Mouse (Mus musculus): ENCODE data around the gene Dcaf17.
A peak's percentile ranks its signal among the peaks of the same experiment; 100 is the strongest.

Dcaf17 gene

DNA sequence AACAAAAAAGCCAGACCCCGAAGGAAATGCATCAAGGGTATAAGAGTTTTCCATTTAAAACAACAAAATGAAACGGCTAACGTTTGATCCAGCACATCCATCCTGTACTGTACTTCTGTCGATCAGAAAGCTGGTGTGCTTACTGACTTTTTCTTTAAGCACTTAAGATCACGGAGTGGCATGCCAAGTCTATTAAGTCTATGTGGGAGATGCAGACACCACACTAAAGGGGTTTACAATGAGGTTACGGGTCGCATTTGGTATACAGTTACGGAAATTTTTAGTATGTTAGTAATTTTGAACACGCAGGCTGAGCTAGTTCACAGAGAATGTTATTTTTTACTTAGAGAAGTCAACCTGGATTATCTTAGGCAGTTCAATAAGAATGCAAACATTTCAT is 412 bp upstream of the Dcaf17 start:
- DNase-seq (ENCODE audit: low spot score in 2 of 2), result no peak

DNA sequence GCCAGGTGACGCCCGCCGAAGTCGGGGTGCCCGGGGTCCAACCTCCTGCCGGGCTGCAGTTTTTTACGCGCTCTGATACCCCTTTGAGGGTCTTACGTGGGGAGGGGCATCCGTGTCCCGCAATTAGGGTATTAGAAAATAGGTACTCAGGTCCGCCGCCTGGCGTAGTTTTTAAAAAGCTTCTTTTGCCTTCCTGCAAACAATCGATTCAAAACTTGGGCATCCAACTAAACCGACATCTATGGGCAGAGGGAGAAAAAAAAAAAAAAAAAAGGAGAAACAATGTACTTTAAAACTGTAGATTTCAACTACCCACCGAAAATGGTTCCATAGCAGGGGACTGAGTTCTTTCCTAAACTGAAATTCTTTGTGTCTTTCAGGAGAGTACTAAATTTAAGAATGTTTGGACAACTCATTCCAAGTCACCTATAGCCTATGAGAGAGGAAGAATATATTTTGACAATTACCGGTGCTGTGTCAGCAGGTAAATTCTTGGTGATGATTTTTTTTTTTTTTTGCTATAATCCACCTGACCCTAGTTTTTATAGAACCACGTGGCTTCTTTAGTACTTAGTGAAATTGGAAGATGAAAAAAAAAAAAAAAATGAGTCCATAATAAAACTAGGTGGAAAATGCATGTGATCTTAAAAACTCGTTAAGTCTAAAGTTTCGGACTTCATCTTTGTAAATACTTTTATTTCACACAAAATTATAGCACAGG is 1.1 kb downstream of the Dcaf17 start:
- DNase-seq (ENCODE audit: low spot score in 2 of 2), result no peak

DNA sequence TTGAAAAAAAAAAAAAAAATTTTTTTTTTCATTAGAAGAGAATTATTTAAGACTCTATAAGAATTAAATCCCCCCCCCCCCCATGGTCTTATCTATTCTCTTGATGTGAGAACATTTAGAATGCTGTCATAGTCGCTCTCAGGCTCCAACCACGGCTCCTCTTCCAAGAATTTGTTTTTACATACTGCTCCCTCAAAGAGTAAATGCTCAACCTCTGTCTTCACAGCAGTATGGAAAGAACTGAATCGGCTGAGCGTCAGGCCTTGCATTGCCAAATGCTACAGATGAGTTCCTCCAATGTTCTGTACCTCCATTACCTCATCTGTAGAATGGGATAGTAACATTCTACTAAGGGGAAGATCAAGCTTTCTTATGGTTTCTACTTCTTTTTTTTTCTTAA is 16.5 kb downstream of the Dcaf17 start:
- DNase-seq (ENCODE audit: low spot score in 2 of 2), result no peak

GRCm38 (mm10) chr2:71073330-71073729 is 18.2 kb downstream of the Dcaf17 start:
- DNase-seq (ENCODE audit: low spot score in 2 of 2), result no peak

- no peak for DNase-seq (ENCODE audit: low spot score in 2 of 2)
Observed at GRCm38 (mm10) chr2:71073828-71074227, 18.7 kb downstream of the Dcaf17 start.

DNA sequence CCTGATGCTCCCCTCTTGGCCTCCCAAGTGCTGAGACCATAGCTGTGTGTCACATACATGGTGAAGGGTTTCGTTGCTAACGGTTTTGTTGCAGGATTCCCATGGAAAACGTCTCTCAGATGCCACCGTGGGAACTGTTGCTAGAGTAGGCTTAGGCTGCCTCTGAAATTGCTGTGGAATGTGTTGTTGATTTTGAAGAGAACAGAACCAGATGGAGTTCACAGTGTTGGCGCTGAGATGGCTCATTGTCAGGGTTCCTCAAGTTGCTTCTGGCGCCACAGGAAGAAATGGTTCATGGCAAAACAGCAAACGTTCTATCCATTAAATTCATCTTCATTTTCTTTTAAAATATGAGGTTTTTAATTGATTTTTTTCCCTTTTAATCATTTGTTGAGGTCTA is 27.3 kb downstream of the Dcaf17 start:
- no peak for DNase-seq (ENCODE audit: low spot score in 2 of 2)

- no peak for DNase-seq (ENCODE audit: low spot score in 2 of 2)
Observed at GRCm38 (mm10) chr2:71083454-71084193, 28.5 kb downstream of the Dcaf17 start.

GRCm38 (mm10) chr2:71089766-71090165 is 34.6 kb downstream of the Dcaf17 start:
- DNase-seq (ENCODE audit: low spot score in 2 of 2), result no peak

DNA sequence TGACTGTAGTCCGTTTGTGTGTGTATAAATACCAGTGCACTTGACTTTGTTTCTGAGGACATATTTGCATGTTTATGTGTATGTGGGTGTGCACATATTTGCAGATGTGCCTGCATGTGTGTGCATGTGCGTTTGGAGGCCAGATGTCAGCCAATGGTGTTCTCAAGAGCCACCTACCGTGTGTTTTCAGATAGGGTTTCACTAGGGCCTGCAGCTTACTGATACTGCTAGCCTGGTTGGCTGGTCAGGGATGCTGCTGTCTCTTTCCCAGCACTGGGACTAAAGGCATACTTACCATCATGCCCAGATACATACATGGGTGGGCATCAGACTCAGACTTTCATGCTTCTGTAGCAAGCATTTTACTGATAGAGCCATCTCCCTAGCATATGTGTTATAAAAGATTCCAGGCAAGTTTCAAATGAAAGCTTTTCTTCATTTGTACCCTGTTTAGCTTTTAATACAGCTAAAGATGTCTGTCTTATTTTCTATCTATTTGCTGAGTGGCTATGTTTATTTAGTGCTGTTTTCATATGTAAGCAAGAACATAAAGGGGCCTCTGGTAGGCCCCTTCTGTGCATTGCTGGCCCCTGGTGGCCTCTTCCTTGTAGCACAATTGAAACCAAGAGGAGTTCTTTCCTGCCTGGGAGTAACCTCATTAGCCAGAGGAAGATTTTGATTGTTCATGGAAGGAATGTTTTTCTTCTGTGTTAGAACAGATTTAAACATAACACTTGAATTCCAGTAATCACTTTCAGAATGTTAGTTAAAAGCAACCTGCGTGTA is 35.7 kb downstream of the Dcaf17 start:
- DNase-seq (ENCODE audit: low spot score in 2 of 2), result no peak

GRCm38 (mm10) chr2:71096170-71096569 is 41.0 kb downstream of the Dcaf17 start:
- DNase-seq (ENCODE audit: low spot score in 2 of 2), result no peak

GRCm38 (mm10) chr2:71102621-71103291 is 47.6 kb downstream of the Dcaf17 start:
- no peak for DNase-seq (ENCODE audit: low spot score in 2 of 2)

GRCm38 (mm10) chr2:71103292-71103680 is 48.2 kb downstream of the Dcaf17 start:
- DNase-seq (ENCODE audit: low spot score in 2 of 2), result no peak

- DNase-seq (ENCODE audit: low spot score in 2 of 2), result no peak
Observed at GRCm38 (mm10) chr2:71104696-71105095, 49.6 kb downstream of the Dcaf17 start.

- DNase-seq (ENCODE audit: low spot score in 2 of 2), result no peak
Observed at GRCm38 (mm10) chr2:71105469-71106215, 50.5 kb downstream of the Dcaf17 start.

DNA sequence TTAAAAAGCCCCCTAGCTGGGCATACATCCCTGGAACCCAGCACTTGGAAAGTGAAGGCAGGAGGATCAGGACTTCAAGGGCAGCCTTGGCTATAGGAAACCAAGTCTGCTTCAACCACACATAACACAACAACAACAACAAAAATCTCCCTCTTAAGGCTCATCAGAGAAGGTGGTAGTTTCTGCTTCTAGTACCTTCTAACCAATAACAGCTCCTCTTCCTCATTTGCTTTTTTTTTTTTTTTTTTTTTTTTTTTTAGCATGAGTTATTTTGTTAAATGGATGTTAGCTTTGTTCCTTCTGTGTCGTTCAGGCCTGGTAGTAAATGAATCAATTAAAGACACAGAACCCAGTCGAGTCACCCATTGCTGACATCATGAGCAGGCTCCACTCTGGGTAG is 52.1 kb downstream of the Dcaf17 start:
- DNase-seq (ENCODE audit: low spot score in 2 of 2), result no peak

GRCm38 (mm10) chr2:71108541-71108940 is 53.4 kb downstream of the Dcaf17 start:
- no peak for DNase-seq (ENCODE audit: low spot score in 2 of 2)

DNA sequence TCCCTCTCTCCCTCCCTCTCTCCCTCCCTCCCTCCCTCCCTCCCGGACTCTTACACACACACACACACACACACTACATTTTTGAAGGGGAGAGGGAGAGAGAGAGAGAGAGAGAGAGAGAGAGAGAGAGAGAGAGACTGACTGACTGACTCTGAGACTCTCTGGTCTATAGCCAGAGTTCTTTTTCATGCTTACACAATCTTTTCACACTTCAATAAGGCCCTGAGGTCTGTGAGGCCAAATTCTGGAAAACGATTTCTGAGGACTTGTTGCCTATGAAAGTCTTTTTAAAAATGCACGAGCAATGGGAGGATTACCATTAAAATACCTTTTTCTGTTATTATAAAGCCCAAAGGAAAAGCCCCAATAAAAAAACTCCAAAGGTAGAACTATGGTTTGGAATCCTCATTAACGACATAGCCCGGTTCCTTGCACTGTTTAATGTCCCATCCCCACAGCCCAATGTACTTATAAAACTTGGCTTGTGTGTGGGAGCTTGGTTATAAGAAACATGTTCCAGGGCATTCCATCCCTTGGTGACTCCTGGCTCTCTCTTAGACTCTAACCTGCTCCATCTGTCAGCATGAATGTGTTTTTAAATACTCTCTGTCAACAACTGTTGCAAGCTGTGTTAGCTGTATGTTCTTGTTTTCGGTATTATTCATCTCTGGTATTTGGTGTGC is 58.5 kb downstream of the Dcaf17 start:
- no peak for DNase-seq (ENCODE audit: low spot score in 2 of 2)

DNA sequence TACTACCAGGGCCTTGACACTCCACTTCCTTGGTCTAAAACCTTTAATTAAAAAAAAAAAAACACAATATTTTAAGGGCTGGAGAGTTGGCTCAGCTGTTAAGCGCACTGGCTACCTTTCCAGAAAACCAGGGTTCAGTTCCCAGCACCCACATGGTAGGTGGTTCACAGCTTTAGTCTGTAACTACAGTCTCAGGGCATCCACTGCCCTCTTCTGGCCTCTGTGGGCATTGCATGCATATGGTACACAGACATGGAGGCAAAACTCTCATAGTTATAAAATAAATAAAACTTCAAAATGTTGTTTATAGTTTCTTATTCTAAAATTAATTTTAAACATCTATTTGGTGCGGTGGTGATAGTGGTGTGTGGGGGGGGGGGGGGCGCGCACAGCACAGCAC is 61.0 kb downstream of the Dcaf17 start:
- DNase-seq (ENCODE audit: low spot score in 2 of 2), result no peak

DNA sequence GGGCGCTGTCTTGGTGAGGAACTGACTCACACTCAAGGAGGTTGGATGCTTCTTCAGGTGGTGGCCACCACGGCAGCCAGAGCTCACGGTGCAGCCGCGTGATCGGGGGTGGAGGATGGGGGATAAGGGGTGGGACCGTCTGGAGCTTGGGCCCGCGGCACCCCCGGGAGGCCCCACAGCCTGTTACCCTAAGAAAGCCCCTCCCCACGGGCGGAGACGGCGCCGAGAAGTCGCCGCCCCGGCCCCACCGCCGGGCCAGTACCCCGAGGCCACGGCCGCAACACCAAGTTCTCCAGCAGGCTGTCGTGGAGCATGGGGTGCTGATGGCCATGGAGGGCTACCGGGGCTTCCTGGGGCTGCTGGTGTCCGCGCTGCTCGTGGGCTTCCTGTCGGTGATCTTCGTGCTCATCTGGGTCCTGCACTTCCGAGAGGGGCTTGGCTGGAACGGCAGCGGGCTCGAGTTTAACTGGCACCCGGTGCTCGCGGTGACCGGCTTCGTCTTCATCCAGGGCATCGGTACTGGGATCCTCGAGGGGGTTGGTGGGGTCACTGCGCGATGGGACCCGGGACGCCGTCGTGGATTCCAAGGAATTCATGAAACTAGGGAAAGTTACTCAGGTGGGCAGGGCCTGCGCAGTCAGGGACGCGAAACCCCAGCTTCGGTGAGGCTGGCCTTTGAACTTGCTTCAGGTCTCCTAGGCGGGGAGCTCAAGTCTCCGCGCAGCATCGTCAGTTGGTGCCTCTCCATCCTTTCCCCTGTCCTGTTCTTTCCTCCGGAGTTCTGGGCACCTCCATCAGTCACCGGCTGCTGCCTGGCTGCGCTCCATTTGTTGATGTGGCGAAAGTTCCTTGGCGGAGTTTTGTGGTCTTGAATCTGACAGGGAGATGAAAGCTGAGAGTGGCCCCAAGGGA is 62.9 kb downstream of the Dcaf17 start, which contains the start of gene Cybrd1:
Gene Cybrd1 (plus strand): TSS at position 127 of the 912 bp plus-strand sequence.
- DNase-seq (ENCODE audit: low spot score in 2 of 2), result no peak

DNA sequence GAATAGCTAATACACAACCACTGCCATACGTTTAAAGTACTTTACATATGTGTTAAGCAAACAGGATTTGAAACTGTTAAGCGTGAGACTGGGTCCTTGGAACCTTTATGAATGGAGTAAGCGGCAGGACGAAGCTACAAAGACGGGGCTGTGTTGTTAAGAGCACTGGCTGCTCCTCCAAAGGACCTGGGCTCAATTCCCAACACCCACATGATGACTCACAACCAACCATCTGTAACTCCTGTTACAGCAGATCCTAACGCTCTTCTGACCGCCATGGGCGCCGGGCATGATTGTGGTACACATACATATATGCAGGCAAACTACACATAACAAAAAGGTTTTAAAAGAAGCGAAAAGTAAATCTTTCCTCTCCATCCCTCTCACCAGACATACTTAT is 65.7 kb downstream of the Dcaf17 start:
- DNase-seq (ENCODE audit: low spot score in 2 of 2), result peak in 1 of 2 experiments; percentile 15

Measured in frontal cortex, postnatal 25 days (tissue).